Mouse (Mus musculus) lung, adult 2 months (tissue): Measurements from ENCODE around the gene Gsap.

ENCODE experiments used
- CTCF ChIP-seq: fragments of 200-500 bp; IDR thresholded peaks from 2 replicates; pipeline ENCODE4 v1.5.1; 2011; ENCODE audit warnings: mild to moderate bottlenecking, low read length, control low read depth; ENCODE audit not compliant: insufficient read depth
- POLR2A ChIP-seq: fragments of 200-500 bp; IDR thresholded peaks from 2 replicates; pipeline ENCODE4 v1.6.1; 2011; ENCODE audit warnings: low read depth, mild to moderate bottlenecking, control low read depth, low read length, borderline replicate concordance; ENCODE audit errors: extremely low read depth

DNA sequence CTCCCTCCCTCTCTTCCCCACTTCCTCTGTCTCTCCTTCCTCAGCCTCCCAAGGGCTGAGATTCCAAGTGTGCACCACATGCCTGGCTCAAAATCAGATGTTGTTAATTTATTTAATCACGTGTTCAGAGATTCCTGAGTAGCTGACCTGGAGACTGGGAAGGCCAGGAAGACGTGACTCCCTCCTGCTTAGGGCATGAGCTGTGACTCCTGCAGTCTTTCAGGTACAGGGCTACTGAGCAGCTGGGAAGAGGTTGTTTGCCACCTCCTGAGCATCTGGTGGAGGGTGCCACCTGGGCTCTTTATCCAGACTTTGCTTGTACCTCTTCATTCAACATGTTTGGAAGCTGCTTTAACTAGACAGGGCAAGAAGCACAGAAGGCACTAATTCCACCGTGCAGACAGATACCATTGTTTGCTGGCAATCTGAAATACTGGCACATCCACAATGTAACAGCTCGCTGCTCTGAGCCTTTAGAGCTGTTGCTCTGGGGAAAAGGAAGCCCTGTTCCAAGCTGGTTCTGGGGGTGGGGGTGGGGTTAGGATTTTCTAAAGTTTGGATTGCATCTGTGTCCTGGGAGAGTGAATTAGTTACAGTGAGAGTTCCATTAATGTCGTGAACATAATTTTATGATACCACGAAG is 75.3 kb downstream of the Gsap start:
- no peak for TF ChIP-seq CTCF
- no peak for TF ChIP-seq POLR2A
